Mouse (Mus musculus): ENCODE measurements at regions not wholly inside any gene's neighbourhood (a gene's known extent, or its start where the extent isn't known, plus 50 kb on each side); places are given as distances from the start of the nearest gene placed in this dataset.

- Histone ChIP-seq H3K27ac (ENCODE audit: low read depth) (no peak overlapping the region), H3K27me3 (ENCODE audit: control insufficient read depth, insufficient read depth, low read length) (no peaks in the 10 kb centered on the region), H3K4me2 (ENCODE audit: low read depth, low read length) (no peak overlapping the region), H3K9me3 (replicated peaks; ENCODE audit: control insufficient read depth, low read length) (no peaks in the 10 kb centered on the region), H3K9ac (replicated peaks; ENCODE audit: low read depth, low read length) (no peak overlapping the region), H3K4me1 (ENCODE audit: control insufficient read depth, insufficient read depth) (no peaks in the 10 kb centered on the region), H3K36me3 (replicated peaks; ENCODE audit: control insufficient read depth, insufficient read depth, low read length) (no peaks in the 10 kb centered on the region), H3K4me3 (ENCODE audit: low read depth, low read length) (no peak overlapping the region)
- 84% methylated on average over 9 of the region's 9 CpGs for WGBS
- DNase-seq (ENCODE audit: low spot score) (no peak), ATAC-seq (ENCODE audit: insufficient read depth, low read depth) (no peak)
- TF ChIP-seq CTCF (IDR thresholded peaks at IDR 0.05; ENCODE audit: low read depth) (no peak), EP300 (IDR thresholded peaks at IDR 0.05; ENCODE audit: low read depth) (no peak)
These were observed 231.6 kb downstream of the Fzd1 start for GRCm38 (mm10) chr5:4526042-4526815.

GRCm38 (mm10) chr5:4500599-4500998 is 257.2 kb downstream of the Fzd1 start:
- Histone ChIP-seq H3K9ac (replicated peaks; ENCODE audit: low read depth, low read length) (no peak overlapping the region), H3K4me1 (ENCODE audit: control insufficient read depth, insufficient read depth) (peaks cover 13% of the 10 kb centered on the region), H3K36me3 (replicated peaks; ENCODE audit: control insufficient read depth, insufficient read depth, low read length) (no peaks in the 10 kb centered on the region), H3K27ac (ENCODE audit: low read depth) (no peak overlapping the region), H3K4me2 (ENCODE audit: low read depth, low read length) (no peak overlapping the region), H3K4me3 (ENCODE audit: low read depth, low read length) (no peak overlapping the region), H3K27me3 (ENCODE audit: control insufficient read depth, insufficient read depth, low read length) (no peaks in the 10 kb centered on the region), H3K9me3 (replicated peaks; ENCODE audit: control insufficient read depth, low read length) (no peaks in the 10 kb centered on the region)
- WGBS, result 95% methylated on average over 3 of the region's 3 CpGs
- ATAC-seq (ENCODE audit: insufficient read depth, low read depth) (no peak), DNase-seq (ENCODE audit: low spot score) (no peak)
- TF ChIP-seq CTCF (IDR thresholded peaks at IDR 0.05; ENCODE audit: low read depth) (no peak), EP300 (IDR thresholded peaks at IDR 0.05; ENCODE audit: low read depth) (no peak)

- H3K36me3 ChIP-seq (replicated peaks; ENCODE audit: control insufficient read depth, insufficient read depth, low read length), result no peaks in the 10 kb centered on the region
- WGBS, result 6% methylated on average over 4 of the region's 4 CpGs
- H3K9me3 ChIP-seq (replicated peaks; ENCODE audit: control insufficient read depth, low read length), result no peaks in the 10 kb centered on the region
- H3K27ac ChIP-seq (ENCODE audit: low read depth), result peak overlapping the region; percentile 50; the same call in 1 of the 2 replicates
- H3K9ac ChIP-seq (replicated peaks; ENCODE audit: low read depth, low read length), result no peak overlapping the region
- peaks cover 13% of the 10 kb centered on the region for H3K4me1 ChIP-seq (ENCODE audit: control insufficient read depth, insufficient read depth)
- no peaks in the 10 kb centered on the region for H3K27me3 ChIP-seq (ENCODE audit: control insufficient read depth, insufficient read depth, low read length)
- peak; percentile 50 for DNase-seq (ENCODE audit: low spot score)
- TF ChIP-seq CTCF (IDR thresholded peaks at IDR 0.05; ENCODE audit: low read depth) (no peak), EP300 (IDR thresholded peaks at IDR 0.05; ENCODE audit: low read depth) (no peak)
- no peak overlapping the region for H3K4me3 ChIP-seq (ENCODE audit: low read depth, low read length)
- peak; percentile 69 for ATAC-seq (ENCODE audit: insufficient read depth, low read depth)
- peak overlapping the region; percentile 17 for H3K4me2 ChIP-seq (ENCODE audit: low read depth, low read length)
These were observed 258.8 kb downstream of the Fzd1 start for GRCm38 (mm10) chr5:4499036-4499435.

GRCm38 (mm10) chr5:4498425-4498824 is 259.4 kb downstream of the Fzd1 start:
- Histone ChIP-seq H3K27me3 (ENCODE audit: control insufficient read depth, insufficient read depth, low read length) (no peaks in the 10 kb centered on the region), H3K9me3 (replicated peaks; ENCODE audit: control insufficient read depth, low read length) (no peaks in the 10 kb centered on the region), H3K4me2 (ENCODE audit: low read depth, low read length) (peak overlapping the region; percentile 17; the same call in 1 of the 2 replicates), H3K4me1 (ENCODE audit: control insufficient read depth, insufficient read depth) (peaks cover 13% of the 10 kb centered on the region), H3K9ac (replicated peaks; ENCODE audit: low read depth, low read length) (no peak overlapping the region), H3K4me3 (ENCODE audit: low read depth, low read length) (no peak overlapping the region), H3K36me3 (replicated peaks; ENCODE audit: control insufficient read depth, insufficient read depth, low read length) (no peaks in the 10 kb centered on the region), H3K27ac (ENCODE audit: low read depth) (peak overlapping the region; percentile 50)
- TF ChIP-seq EP300 (IDR thresholded peaks at IDR 0.05; ENCODE audit: low read depth) (no peak), CTCF (IDR thresholded peaks at IDR 0.05; ENCODE audit: low read depth) (no peak)
- WGBS, result 56% methylated on average over 3 of the region's 3 CpGs
- DNase-seq (ENCODE audit: low spot score) (peak; percentile 13), ATAC-seq (ENCODE audit: insufficient read depth, low read depth) (no peak)

DNA sequence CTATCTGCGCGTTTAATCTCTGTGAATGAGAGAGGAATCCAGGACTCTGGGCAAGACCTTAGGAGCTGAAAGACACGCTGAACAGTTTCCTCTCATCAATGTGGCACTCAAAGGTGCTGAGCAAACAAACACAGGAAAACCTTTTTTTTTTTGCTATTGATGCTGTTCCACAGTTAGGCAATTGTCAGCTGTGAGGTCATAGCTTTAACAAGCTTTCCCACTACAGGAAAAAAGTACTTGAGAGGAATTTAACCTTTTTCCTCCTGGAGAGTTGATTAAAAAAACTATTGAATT is 261.0 kb downstream of the Fzd1 start:
- Histone ChIP-seq H3K4me2 (ENCODE audit: low read depth, low read length) (peak overlapping the region; percentile 30), H3K27me3 (ENCODE audit: control insufficient read depth, insufficient read depth, low read length) (no peaks in the 10 kb centered on the region), H3K9me3 (replicated peaks; ENCODE audit: control insufficient read depth, low read length) (no peaks in the 10 kb centered on the region), H3K27ac (ENCODE audit: low read depth) (peak overlapping the region; percentile 41; the same call in 1 of the 2 replicates), H3K4me3 (ENCODE audit: low read depth, low read length) (peak overlapping the region; percentile 1; the same call in 1 of the 2 replicates), H3K9ac (replicated peaks; ENCODE audit: low read depth, low read length) (no peak overlapping the region), H3K36me3 (replicated peaks; ENCODE audit: control insufficient read depth, insufficient read depth, low read length) (no peaks in the 10 kb centered on the region), H3K4me1 (ENCODE audit: control insufficient read depth, insufficient read depth) (peaks cover 13% of the 10 kb centered on the region)
- TF ChIP-seq EP300 (IDR thresholded peaks at IDR 0.05; ENCODE audit: low read depth), result no peak
- TF ChIP-seq CTCF (IDR thresholded peaks at IDR 0.05; ENCODE audit: low read depth), result no peak
- ATAC-seq (ENCODE audit: insufficient read depth, low read depth) (no peak), DNase-seq (ENCODE audit: low spot score) (no peak)
- WGBS, result 33% methylated on average over 3 of the region's 3 CpGs
